Mouse (Mus musculus) embryonic facial prominence, embryonic 11.5 days (tissue): ENCODE results near the gene Neb. TPM values are rescaled to one million over a fixed set of nuclear protein-coding genes. Genes with fewer than 3 reads are reported as not detected.

ENCODE experiments used
- microRNA-seq: library from miRNA; unstranded; fragments of <30 nt; microRNA quantifications from one replicate; pipeline ENCODE4, GENCODE M21; 2016; ENCODE audit warnings: borderline number of aligned reads
- polyA plus RNA-seq: library from polyadenylated mRNA; unstranded; fragments of >200 nt; fragmentation: Nextera tagmentation; extraction: Ambion mirVana; gene quantifications from 2 replicates; pipeline ENCODE4 v1.2.1, GENCODE M21; 2014

Gene Neb
- polyA plus RNA-seq, 1 experiment from 2014 or later: 7.2 TPM

Small RNA genes within 50 kb of the gene (microRNA-seq; reads per million reads assigned to microRNA genes)
- gene Gm22095: not detected

Other genes starting within 250 kb of the Neb start
- gene Arl5a, start 46.4 kb upstream of the Neb start, polyA plus RNA-seq: 79.1 and 91.3 TPM in 2 replicates